Mouse (Mus musculus) MEL (cell line): ENCODE measurements around the gene 9430097D07Rik. TPM values are rescaled to one million over a fixed set of nuclear protein-coding genes. Genes with fewer than 3 reads are reported as not detected.

ENCODE experiments used
- DNase-seq: peaks from one replicate; pipeline ENCODE4 v3.0.0; 2011; ENCODE audit warnings: low read depth, low spot score
- H3K27ac ChIP-seq: 2 replicates; pipeline ENCODE4 v1.5.1; 2012; ENCODE audit warnings: low read depth, mild to moderate bottlenecking, control low read depth, low read length, moderate library complexity; ENCODE audit not compliant: control insufficient read depth
- H3K27me3 ChIP-seq, 2 experiments: fragments of 150-350 bp in 1 of 2; sonication (generic) in 1 of 2; 2 replicates each; pipeline ENCODE4 v1.6.1; 2012; ENCODE audit warnings: low read length in 2 of 2, mild to moderate bottlenecking in 2 of 2, improper control_type of control experiment in 1 of 2, moderate library complexity in 1 of 2; ENCODE audit not compliant: insufficient read depth in 2 of 2, control insufficient read depth in 1 of 2
- H3K36me3 ChIP-seq, 2 experiments: 2 replicates each; pipeline ENCODE4 v1.6.1; 2012 to 2014; ENCODE audit warnings: low read length in 2 of 2, improper control_type of control experiment in 1 of 2, inconsistent platforms in 1 of 2, mild to moderate bottlenecking in 1 of 2; ENCODE audit not compliant: insufficient read depth in 2 of 2, control insufficient read depth in 1 of 2
- H3K4me1 ChIP-seq, 2 experiments: fragments of 150-350 bp in 1 of 2; sonication (generic) in 1 of 2; 2 replicates each; pipeline ENCODE4 v1.6.1; 2012; ENCODE audit warnings: low read length in 2 of 2, improper control_type of control experiment in 1 of 2, mild to moderate bottlenecking in 1 of 2; ENCODE audit not compliant: insufficient read depth in 2 of 2, control insufficient read depth in 1 of 2
- H3K4me3 ChIP-seq, 2 experiments: fragments of 150-350 bp in 1 of 2; sonication (generic) in 1 of 2; 2 replicates each; pipeline ENCODE4 v1.5.1; 2012; ENCODE audit warnings: low read depth in 2 of 2, low read length in 2 of 2, mild to moderate bottlenecking in 2 of 2, moderate library complexity in 2 of 2, control low read depth in 1 of 2, improper control_type of control experiment in 1 of 2; ENCODE audit not compliant: control insufficient read depth in 1 of 2, insufficient read depth in 1 of 2
- H3K79me2 ChIP-seq: 2 replicates; pipeline ENCODE4 v1.6.1; 2012; ENCODE audit warnings: mild to moderate bottlenecking, low read length, moderate library complexity; ENCODE audit not compliant: control insufficient read depth, poor library complexity, insufficient read depth
- H3K9ac ChIP-seq: 2 replicates; pipeline ENCODE4 v1.6.1; 2012; ENCODE audit warnings: low read depth, mild to moderate bottlenecking, control low read depth, low read length, moderate library complexity; ENCODE audit not compliant: control insufficient read depth, poor library complexity, severe bottlenecking
- H3K9me3 ChIP-seq: fragments of 150-350 bp; sonication (generic); replicated peaks from 2 replicates; pipeline ENCODE4 v1.6.1; 2012; ENCODE audit warnings: mild to moderate bottlenecking, low read length, improper control_type of control experiment, moderate library complexity; ENCODE audit not compliant: insufficient read depth
- CHD1 ChIP-seq: IDR thresholded peaks from 2 replicates; pipeline ENCODE4 v1.6.1; 2012; ENCODE audit warnings: low read depth, mild to moderate bottlenecking, inconsistent platforms, low read length, improper control_type of control experiment
- ETS1 ChIP-seq: IDR thresholded peaks from 2 replicates; pipeline ENCODE4 v1.6.1; 2012; ENCODE audit warnings: low read depth, mild to moderate bottlenecking, inconsistent platforms, low read length, improper control_type of control experiment, moderate library complexity
- HCFC1 ChIP-seq: IDR thresholded peaks from 2 replicates; pipeline ENCODE4 v1.6.1; 2012; ENCODE audit warnings: low read depth, mild to moderate bottlenecking, inconsistent platforms, low read length, improper control_type of control experiment, moderate library complexity
- MAX ChIP-seq: IDR thresholded peaks from 2 replicates; pipeline ENCODE4 v1.6.1; 2011; ENCODE audit warnings: low read length, improper control_type of control experiment
- MAZ ChIP-seq: IDR thresholded peaks from 2 replicates; pipeline ENCODE4 v1.6.1; 2012; ENCODE audit warnings: low read depth, mild to moderate bottlenecking, inconsistent platforms, low read length, improper control_type of control experiment
- MXI1 ChIP-seq: IDR thresholded peaks from 2 replicates; pipeline ENCODE4 v1.6.1; 2011; ENCODE audit warnings: mild to moderate bottlenecking, low read depth, low read length, improper control_type of control experiment
- MYB ChIP-seq: IDR thresholded peaks from 2 replicates; pipeline ENCODE4 v1.6.1; 2011; ENCODE audit warnings: mild to moderate bottlenecking, low read depth, low read length, improper control_type of control experiment
- NELFE ChIP-seq: IDR thresholded peaks from 2 replicates; pipeline ENCODE4 v1.6.1; 2011; ENCODE audit warnings: low read depth, low read length, improper control_type of control experiment
- NRF1 ChIP-seq: IDR thresholded peaks from 2 replicates; pipeline ENCODE4 v1.6.1; 2014; ENCODE audit warnings: low read depth, mild to moderate bottlenecking, inconsistent platforms, low read length, improper control_type of control experiment, moderate library complexity; ENCODE audit not compliant: poor library complexity, insufficient read depth, severe bottlenecking
- POLR2A ChIP-seq, 2 experiments: IDR thresholded peaks; 2 replicates each; pipeline ENCODE4 v1.6.1; 2011 to 2012; ENCODE audit warnings: low read length in 2 of 2, mild to moderate bottlenecking in 2 of 2, control low read depth in 1 of 2, improper control_type of control experiment in 1 of 2, low read depth in 1 of 2, moderate library complexity in 1 of 2; ENCODE audit not compliant: control insufficient read depth in 1 of 2, insufficient read depth in 1 of 2, poor library complexity in 1 of 2
- POLR2AphosphoS5 ChIP-seq: IDR thresholded peaks from 2 replicates; pipeline ENCODE4 v1.6.1; 2012; ENCODE audit warnings: low read depth, borderline replicate concordance, mild to moderate bottlenecking, inconsistent platforms, low read length, moderate library complexity, mixed read lengths
- RCOR1 ChIP-seq: IDR thresholded peaks from 2 replicates; pipeline ENCODE4 v1.6.1; 2012; ENCODE audit warnings: low read depth, mild to moderate bottlenecking, inconsistent platforms, low read length, improper control_type of control experiment
- SIN3A ChIP-seq: IDR thresholded peaks from 2 replicates; pipeline ENCODE4 v1.6.1; 2012; ENCODE audit warnings: low read length, improper control_type of control experiment, inconsistent platforms
- TAL1 ChIP-seq: IDR thresholded peaks from 2 replicates; pipeline ENCODE4 v1.6.1; 2012; ENCODE audit warnings: mild to moderate bottlenecking, inconsistent platforms, low read length, moderate library complexity, mixed read lengths
- TCF12 ChIP-seq: IDR thresholded peaks from 2 replicates; pipeline ENCODE4 v1.6.1; 2014; ENCODE audit warnings: low read depth, mild to moderate bottlenecking, inconsistent platforms, low read length, improper control_type of control experiment, moderate library complexity
- UBTF ChIP-seq: IDR thresholded peaks from 2 replicates; pipeline ENCODE4 v1.6.1; 2012; ENCODE audit warnings: low read depth, mild to moderate bottlenecking, inconsistent platforms, low read length, improper control_type of control experiment, moderate library complexity, borderline replicate concordance; ENCODE audit not compliant: insufficient read depth
- ZMIZ1 ChIP-seq: IDR thresholded peaks from 2 replicates; pipeline ENCODE4 v1.6.1; 2012; ENCODE audit warnings: low read depth, mild to moderate bottlenecking, inconsistent platforms, low read length, improper control_type of control experiment, moderate library complexity
- polyA plus RNA-seq, 2 experiments: library from polyadenylated mRNA; stranded (reverse) in 1 of 2; unstranded in 1 of 2; fragments of >175 nt in 1 of 2; fragments of >200 nt in 1 of 2; gene quantifications; 2 replicates each; pipeline versions ENCODE4 v1.2.1 to v1.2.4; 2012; ENCODE audit warnings: low replicate concordance in 2 of 2, low read depth in 1 of 2; ENCODE audit not compliant: insufficient read length in 2 of 2, insufficient read depth in 1 of 2, missing spikeins in 1 of 2
- total RNA-seq: library from RNA; depleted of rRNA; stranded (reverse); fragments of 300-350 nt; gene quantifications from 2 replicates; pipeline ENCODE4 v1.2.3, GENCODE M21; 2012

Gene 9430097D07Rik
- total and polyA plus RNA-seq, 3 experiments, result 0.11 to 0.12 TPM; not detected in 1

DNA sequence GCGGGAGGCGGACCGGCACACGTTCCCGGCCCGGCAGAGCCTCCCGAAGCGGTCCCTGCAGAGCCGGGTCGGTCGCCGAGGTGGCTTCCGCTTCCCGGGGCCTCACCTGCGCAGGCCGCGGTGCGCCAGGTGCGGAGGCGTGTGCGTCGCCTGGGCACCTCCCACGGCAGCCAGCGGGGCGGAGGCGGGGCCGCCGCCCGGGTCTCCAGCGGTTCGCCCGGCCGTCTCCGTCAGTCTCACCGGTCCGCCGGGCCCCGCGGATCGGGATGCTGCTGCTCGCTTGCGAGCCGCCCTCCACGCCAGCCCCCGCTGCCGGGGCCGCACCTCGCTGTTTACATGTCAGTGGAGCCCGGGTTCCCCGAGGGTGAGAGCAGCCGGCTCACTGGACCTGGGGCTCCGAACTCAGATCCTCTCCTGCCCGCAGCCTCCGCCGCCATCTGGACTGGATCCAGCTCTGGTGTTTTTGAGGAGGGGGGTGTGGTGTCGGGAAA lies 39.9 kb downstream of the 9430097D07Rik start:
- Histone ChIP-seq H3K27ac (no peak overlapping the region), H3K27me3 (no peaks in the 10 kb centered on the region), H3K4me3 (peak overlapping the region; percentile 68 to 95), H3K9me3 (no peaks in the 10 kb centered on the region), H3K4me1 (peaks cover 10 to 25% of the 10 kb centered on the region in 2 experiments), H3K79me2 (no peaks in the 10 kb centered on the region; the same call in 1 of the 2 replicates), H3K36me3 (peaks cover 0 to 15% of the 10 kb centered on the region in 2 experiments; a peak in 2 of 4 replicates), H3K9ac (peak overlapping the region; percentile 72)
- no peak for DNase-seq
- TF ChIP-seq TAL1 (no peak), MAX (0 out of 2 replicates have a peak, but pooled peaks have one; percentile 3), NRF1 (peak; percentile 58), RCOR1 (no peak), MAZ (no peak), MYB (no peak), UBTF (no peak), POLR2AphosphoS5 (no peak), CHD1 (peak; percentile 69; the same call in 1 of the 2 replicates)

DNA sequence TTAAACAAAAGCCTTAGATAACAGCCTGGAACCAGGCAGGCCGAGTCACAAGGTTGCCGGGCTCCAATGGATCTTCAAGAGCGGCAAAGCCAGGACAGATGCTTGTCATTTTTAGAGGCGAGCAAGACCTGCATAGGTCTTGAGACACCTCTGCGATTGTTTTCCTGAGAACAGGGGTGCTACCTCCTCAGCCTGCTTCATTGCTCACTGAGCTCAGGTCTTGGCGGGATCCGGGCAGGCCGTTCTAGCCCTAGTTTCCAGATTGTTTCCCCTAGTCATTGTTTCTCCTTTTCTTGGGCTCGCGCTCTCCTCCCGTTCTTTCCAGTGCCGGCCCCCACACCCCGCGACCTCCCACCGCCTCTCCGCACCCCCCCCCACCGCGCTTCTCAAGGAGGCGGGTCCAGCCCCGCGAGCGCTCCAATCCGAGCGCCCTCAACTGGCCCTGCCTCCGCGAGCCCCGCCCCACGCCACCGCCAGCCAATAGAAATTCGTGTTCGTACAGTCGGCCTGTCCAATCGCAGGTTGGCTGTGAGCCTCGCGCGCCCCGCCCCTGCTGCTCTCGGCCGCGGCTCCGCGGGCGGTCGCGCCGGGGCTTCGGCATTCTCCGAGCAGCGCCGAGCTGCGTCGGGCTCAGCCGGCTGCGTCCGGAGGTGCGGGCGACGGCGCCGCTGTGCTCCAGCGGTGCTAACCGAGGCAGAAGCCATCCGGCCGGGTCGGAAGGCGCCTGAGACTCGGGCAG lies 40.6 kb downstream of the 9430097D07Rik start, which contains the start of gene Fam102a:
Gene Fam102a (plus strand): TSS at position 600 of the 739 bp plus-strand sequence.
- no peaks in the 10 kb centered on the region for H3K9me3 ChIP-seq
- H3K4me3 ChIP-seq, result peak within 1 kb of the TSS; percentile 79 to 98
- H3K27ac ChIP-seq, result peak within 1 kb of the TSS; percentile 56
- DNase-seq, result peak; percentile 97
- H3K9ac ChIP-seq, result peak within 1 kb of the TSS; percentile 72
- H3K79me2 ChIP-seq, result no peaks in the 10 kb centered on the region; the same call in 1 of the 2 replicates
- no peaks in the 10 kb centered on the region for H3K27me3 ChIP-seq
- peaks cover 10 to 25% of the 10 kb centered on the region in 2 experiments for H3K4me1 ChIP-seq
- TF ChIP-seq HCFC1 (peak; percentile 47), TCF12 (peak; percentile 25; the same call in 1 of the 2 replicates), SIN3A (peak; percentile 57; the same call in 1 of the 2 replicates), ZMIZ1 (peak; percentile 58; the same call in 1 of the 2 replicates), MXI1 (no peak; the same call in 1 of the 2 replicates), UBTF (peak; percentile 92), POLR2A (IDR thresholded peaks at IDR 0.05; ENCODE audit: control insufficient read depth in 1 of 2, insufficient read depth in 1 of 2, low read depth in 1 of 2, low read length in 2 of 2, poor library complexity in 1 of 2) (peak; percentile 49 to 57; a peak in 2 of 4 replicates), MAZ (peak; percentile 86), MYB (no peak), ETS1 (no peak), NELFE (peak; percentile 59), NRF1 (no peak)
- TF ChIP-seq, all 39 proteins: peak for 8
- peaks cover 0 to 15% of the 10 kb centered on the region in 2 experiments; a peak in 2 of 4 replicates for H3K36me3 ChIP-seq
